Mouse (Mus musculus) cerebellum, adult 18-20 months (tissue): Measurements from ENCODE around the gene Lrrc47.
A peak's percentile ranks its signal among the peaks of the same experiment; 100 is the strongest.

Experiments
- DNase-seq, 2 experiments: peaks; one replicate each; pipeline ENCODE4 v3.0.0; 2021

Lrrc47 gene

DNA sequence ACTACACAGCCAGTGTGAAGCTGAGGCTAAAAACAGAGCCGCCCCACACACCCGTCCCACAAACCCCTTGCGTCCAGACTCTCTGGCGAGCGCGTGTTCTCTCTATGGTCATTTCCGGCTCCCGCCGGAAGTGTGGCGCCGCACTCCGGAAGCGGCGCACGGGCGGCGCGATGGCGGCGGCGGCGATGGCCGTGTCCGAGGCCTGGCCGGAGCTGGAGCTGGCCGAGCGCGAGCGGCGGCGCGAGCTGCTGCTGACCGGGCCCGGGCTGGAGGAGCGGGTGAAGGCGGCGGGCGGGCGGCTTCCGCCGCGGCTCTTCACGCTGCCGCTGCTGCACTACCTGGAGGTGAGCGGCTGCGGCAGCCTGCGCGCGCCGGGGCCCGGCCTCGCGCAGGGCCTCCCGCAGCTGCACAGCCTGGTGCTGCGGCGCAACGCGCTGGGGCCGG, at the start of gene Lrrc47:
Lrrc47 (plus strand) TSS at position 86 of the 444 bp plus-strand sequence.
- DNase-seq, result peak; percentile 89

GRCm38 (mm10) chr4:153962631-153963030, 48.9 kb upstream of the Lrrc47 start:
- DNase-seq, result no peak

GRCm38 (mm10) chr4:153966651-153967050, 44.9 kb upstream of the Lrrc47 start:
- DNase-seq, result peak; percentile 21 to 37

GRCm38 (mm10) chr4:153967556-153967955, 44.0 kb upstream of the Lrrc47 start:
- no peak for DNase-seq

DNA sequence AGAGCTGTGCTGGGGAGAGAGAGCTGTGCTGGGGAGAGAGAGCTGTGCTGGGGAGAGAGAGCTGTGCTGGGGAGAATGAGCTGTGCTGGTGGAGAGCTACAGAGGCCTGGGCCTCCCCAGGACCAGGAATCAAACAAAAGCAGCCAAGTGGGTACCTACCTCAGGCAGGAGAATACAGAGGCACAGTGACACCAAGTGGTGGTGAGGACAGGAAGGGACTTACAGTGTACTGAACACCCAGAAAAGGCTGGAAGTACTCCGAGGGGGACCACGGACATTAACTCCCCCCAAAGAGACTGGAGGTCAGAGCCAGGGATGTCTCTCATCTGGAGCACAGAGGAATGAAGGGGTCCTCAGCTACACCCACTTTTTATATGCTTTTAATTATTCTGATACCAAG, 43.5 kb upstream of the Lrrc47 start:
- DNase-seq, result no peak

DNA sequence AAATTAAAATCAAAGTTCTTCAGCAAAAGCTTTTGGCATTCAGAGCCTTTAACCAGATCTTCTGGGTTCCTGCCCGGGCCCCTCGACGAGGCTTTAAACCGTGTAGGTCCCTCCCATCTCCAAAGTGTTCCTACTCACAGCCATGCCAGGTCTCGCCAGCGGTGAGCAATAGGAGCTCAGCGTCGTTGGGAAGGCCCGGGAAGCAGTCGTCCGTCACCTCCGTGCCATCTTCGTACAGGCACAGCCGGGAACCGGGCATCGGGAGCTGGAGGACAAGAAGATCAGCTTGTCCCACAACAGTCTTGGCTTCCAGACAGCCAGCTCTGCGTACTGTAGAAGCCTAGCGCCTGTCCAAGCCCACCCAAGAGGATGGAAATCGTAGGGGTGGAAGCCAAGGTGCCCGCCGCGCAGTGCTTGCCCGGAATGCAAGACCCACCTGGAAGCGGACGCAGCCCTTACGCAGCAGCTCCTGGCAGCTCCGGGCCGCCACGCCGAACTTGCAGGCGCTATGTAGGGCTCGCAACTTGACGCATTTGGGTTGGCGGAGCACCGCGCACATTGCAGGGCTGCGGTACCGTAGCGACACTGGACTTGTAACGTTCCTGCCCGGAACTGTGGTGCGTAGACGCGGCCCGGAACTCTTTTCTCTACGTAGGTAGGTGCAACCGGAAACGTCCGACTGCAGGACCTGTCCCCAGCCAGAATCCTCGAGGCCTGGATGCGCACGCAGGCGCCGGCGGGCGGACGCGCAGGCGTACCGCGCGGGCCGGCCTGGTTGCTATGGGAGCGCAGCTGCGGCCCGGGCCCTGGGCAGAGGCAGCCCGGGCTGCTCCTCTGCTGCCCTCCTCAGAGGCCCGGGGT, 36.9 kb upstream of the Lrrc47 start, which contains the start of the genes Dffb and Cep104:
Dffb (minus strand) TSS at position 696 of the 861 bp plus-strand sequence.
Cep104 (plus strand) TSS at position 764 of the 861 bp plus-strand sequence.
- DNase-seq, result peak; percentile 89 to 96

DNA sequence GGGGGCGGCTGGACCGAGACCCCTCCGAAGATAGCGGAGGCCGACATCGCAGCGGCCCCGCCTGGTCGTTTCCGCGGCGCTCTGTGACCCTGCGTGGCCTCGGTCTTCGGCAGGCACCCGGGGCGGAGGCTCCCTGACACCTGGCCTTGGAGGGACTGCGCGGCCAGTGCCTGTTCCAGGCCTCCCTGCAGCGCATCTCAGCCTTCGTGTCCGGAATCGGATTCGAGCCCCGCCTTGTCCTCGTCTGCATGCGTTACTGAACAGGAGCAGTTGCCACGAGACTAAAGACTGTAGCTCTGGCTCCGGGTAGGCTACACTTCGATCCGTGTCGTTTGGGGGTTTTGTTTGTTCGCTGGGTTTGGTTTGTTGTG, 36.3 kb upstream of the Lrrc47 start:
- DNase-seq, result peak in 1 of 2 experiments; percentile 53

GRCm38 (mm10) chr4:153975768-153976167, 35.8 kb upstream of the Lrrc47 start:
- no peak for DNase-seq

DNA sequence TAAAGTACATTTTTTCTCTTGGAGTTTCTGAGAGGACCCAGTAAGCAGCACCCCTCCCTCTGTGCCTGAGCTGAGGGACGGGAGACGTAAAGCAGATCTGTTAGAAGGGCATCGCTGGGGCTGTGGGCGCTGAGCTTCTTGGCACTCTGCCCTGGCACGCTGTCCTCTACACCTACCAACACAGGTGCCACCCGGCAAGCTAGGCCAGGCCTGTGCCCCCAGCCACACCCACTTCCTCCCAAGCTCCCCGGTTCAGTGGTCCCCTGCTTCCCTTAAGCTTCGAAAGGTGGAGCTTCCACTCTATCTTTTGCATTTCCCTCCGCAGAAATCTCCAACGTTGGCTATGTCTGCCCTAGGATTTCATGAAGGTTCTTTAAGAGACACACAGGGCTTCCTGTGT, 32.3 kb upstream of the Lrrc47 start:
- no peak for DNase-seq

DNA sequence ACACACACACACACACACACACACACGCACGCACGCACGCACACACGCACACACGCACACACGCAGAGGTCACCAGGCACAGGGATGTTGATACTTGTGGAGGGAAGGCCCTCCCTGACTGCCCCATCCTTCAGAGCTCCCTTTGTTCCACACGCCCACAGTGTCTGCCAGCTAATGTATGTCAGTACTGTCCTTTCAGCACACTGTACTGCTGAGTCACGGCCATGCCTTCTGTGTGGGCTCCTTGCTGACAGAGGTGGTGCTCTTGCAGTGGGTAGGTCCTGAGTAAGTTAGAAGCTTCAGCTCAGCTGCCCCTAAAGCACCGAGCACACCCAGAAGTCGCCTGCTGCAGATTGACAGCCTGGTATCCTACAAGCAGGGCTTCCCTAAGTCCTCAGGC, 31.1 kb upstream of the Lrrc47 start:
- DNase-seq, result no peak

GRCm38 (mm10) chr4:153992715-153993114, 18.8 kb upstream of the Lrrc47 start:
- DNase-seq, result no peak

- no peak for DNase-seq
Measured at GRCm38 (mm10) chr4:153993505-153993904, 18.0 kb upstream of the Lrrc47 start.

DNA sequence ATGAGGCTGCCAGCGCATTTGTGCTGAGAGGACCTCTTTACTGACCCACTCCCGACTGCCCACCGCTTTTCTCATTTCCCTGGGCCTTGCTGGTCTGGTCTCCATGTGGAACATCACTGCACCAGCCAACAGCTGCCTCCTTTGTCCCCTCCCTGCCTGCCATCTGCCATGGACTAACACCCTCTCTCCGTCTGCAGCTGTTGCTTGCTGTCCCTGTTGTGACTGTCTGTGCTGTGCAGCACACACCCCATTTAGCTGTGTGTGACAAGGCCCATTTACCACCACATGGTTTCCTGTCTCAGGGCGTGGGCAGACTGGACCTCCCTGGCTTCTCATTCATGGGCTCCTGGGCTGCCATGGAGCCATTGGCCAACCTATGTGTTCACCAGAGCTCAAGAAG, 6.0 kb upstream of the Lrrc47 start:
- DNase-seq, result no peak

- no peak for DNase-seq
Measured at GRCm38 (mm10) chr4:154006264-154006663, 5.3 kb upstream of the Lrrc47 start.

GRCm38 (mm10) chr4:154007759-154008158, 3.8 kb upstream of the Lrrc47 start:
- no peak for DNase-seq

GRCm38 (mm10) chr4:154010907-154011645, 455 bp upstream of the Lrrc47 start:
- DNase-seq, result no peak

- DNase-seq, result peak in 1 of 2 experiments; percentile 20
Measured at GRCm38 (mm10) chr4:154012132-154012882, 776 bp downstream of the Lrrc47 start.

GRCm38 (mm10) chr4:154015476-154015875, 3.9 kb downstream of the Lrrc47 start:
- DNase-seq, result no peak

DNA sequence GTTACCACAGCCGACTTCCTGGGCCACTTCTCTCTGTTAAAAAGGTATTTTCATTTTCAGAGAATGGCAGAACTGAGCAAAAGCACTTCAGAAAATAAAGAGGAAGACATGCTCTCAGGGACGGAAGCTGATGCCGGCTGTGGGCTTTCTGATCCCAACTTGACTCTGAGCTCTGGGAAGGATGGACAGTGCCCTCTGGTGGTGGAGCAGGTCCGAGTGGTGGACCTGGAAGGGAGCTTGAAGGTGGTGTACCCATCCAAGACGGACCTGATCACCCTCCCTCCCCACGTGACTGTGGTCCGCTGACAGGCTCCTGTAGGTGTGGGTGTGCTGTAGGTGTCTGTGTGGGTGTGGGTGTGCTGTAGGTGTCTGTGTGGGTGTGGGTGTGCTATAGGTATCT, 8.0 kb downstream of the Lrrc47 start:
- peak in 1 of 2 experiments; percentile 38 for DNase-seq

GRCm38 (mm10) chr4:154021432-154021831, 9.9 kb downstream of the Lrrc47 start:
- no peak for DNase-seq

DNA sequence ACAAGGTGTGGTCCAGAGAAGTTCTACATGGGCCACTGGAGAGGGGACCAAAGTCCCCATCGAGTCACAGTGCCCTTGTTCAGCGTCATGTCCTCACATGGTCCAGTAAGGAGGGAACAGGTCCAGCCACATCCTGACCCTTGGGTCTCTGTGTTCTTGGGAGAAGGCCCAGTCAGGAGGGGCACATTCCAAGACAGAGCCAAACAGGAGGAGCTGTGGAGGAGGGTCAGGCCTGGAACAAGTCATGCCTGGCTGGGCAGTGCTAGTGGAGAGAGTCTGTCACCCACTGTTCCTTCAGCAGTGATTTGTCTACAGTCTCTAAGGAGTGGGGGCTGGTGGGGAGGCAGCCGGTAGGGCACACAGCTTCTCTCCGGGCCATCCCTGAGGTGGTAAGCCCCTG, 10.9 kb downstream of the Lrrc47 start:
- no peak for DNase-seq

DNA sequence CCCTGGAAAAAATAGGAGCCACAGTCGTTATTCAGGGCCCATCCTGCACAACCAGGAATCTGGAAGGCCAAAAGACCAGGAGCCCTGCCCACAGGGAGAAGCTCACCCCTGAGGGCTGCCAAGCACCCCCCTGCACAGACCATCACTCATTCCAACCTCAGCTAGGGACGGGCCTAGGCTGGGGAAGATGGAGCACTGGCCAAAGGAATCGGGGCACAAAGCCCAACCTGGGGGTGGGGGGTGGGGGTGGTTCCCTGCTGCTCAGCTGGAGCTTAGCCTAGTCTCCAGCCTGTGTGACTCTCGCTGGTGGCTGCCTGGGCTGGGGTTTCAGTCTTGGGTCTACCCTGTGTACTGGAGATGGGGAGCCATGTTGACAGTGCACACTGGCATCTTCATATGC, 11.3 kb downstream of the Lrrc47 start:
- DNase-seq, result no peak
